Mouse (Mus musculus) thymus, adult 2 months (tissue): ENCODE data around the gene St6galnac4. TPM values are rescaled to one million over a fixed set of nuclear protein-coding genes. Genes with fewer than 3 reads are reported as not detected.

ENCODE experiments used
- DNase-seq: peaks from one replicate; pipeline ENCODE4 v3.0.0; 2021
- H3K27ac ChIP-seq: fragments of 200-500 bp; 2 replicates; pipeline ENCODE4 v1.5.1; 2012; ENCODE audit warnings: low read length, control low read depth; ENCODE audit not compliant: control insufficient read depth, insufficient read depth
- H3K27me3 ChIP-seq: fragments of 200-500 bp; 2 replicates; pipeline ENCODE4 v1.6.1; 2012; ENCODE audit warnings: mild to moderate bottlenecking, low read length, moderate library complexity, mixed read lengths; ENCODE audit not compliant: control insufficient read depth, insufficient read depth
- H3K36me3 ChIP-seq: fragments of 200-500 bp; 2 replicates; pipeline ENCODE4 v1.6.1; 2012; ENCODE audit warnings: mild to moderate bottlenecking, low read length, moderate library complexity; ENCODE audit not compliant: control insufficient read depth, insufficient read depth
- H3K4me1 ChIP-seq: fragments of 200-500 bp; replicated peaks from 2 replicates; pipeline ENCODE4 v1.6.1; 2012; ENCODE audit warnings: low read length; ENCODE audit not compliant: control insufficient read depth, insufficient read depth
- H3K4me3 ChIP-seq: fragments of 200-500 bp; 2 replicates; pipeline ENCODE4 v1.5.1; 2012; ENCODE audit warnings: mild to moderate bottlenecking, low read length, control low read depth, moderate library complexity; ENCODE audit not compliant: control insufficient read depth, insufficient read depth
- CTCF ChIP-seq: fragments of 200-500 bp; IDR thresholded peaks from 2 replicates; pipeline ENCODE4 v1.5.1; 2012; ENCODE audit warnings: mild to moderate bottlenecking, control low read depth, low read length, moderate library complexity, borderline replicate concordance; ENCODE audit not compliant: control insufficient read depth, poor library complexity, insufficient read depth; ENCODE audit errors: extremely low read depth
- POLR2A ChIP-seq: fragments of 200-500 bp; IDR thresholded peaks from 2 replicates; pipeline ENCODE4 v1.6.1; 2012; ENCODE audit warnings: mild to moderate bottlenecking, low read length, control low read depth, moderate library complexity; ENCODE audit not compliant: control insufficient read depth, poor library complexity, insufficient read depth; ENCODE audit errors: extremely low read depth
- WGBS: fragments of 180-500 bp; shearing (Covaris S2); methylation state at CpG from one replicate; pipeline ENCODE4 v1.1.7; 2018; 5-methylcytosine and 5-hydroxymethylcytosine counted together
- polyA plus RNA-seq: library from polyadenylated mRNA; depleted of rRNA; stranded (reverse); fragments of >200 nt; gene quantifications from 2 replicates; pipeline ENCODE4 v1.2.3, GENCODE M21; 2012

St6galnac4 gene
- polyA plus RNA-seq, 1 experiment = 29.3 TPM

GRCm38 (mm10) chr2:32629276-32629976 is 42.5 kb downstream of the St6galnac4 start:
- Histone ChIP-seq H3K4me3 (no peak overlapping the region), H3K4me1 (no peaks in the 10 kb centered on the region; the same call in 1 of the 2 replicates), H3K27me3 (no peaks in the 10 kb centered on the region), H3K27ac (no peak overlapping the region), H3K36me3 (no peaks in the 10 kb centered on the region)
- no peak for DNase-seq
- 75% methylated on average over 9 of the region's 9 CpGs for WGBS
- TF ChIP-seq POLR2A (no peak), CTCF (no peak)

GRCm38 (mm10) chr2:32630036-32630435 is 43.1 kb downstream of the St6galnac4 start:
- 89% methylated on average over 9 of the region's 9 CpGs for WGBS
- no peak for DNase-seq
- no peak for TF ChIP-seq POLR2A
- no peak for TF ChIP-seq CTCF
- no peak overlapping the region for H3K4me3 ChIP-seq
- H3K27me3 ChIP-seq = no peaks in the 10 kb centered on the region
- H3K27ac ChIP-seq = no peak overlapping the region
- no peaks in the 10 kb centered on the region for H3K36me3 ChIP-seq
- no peaks in the 10 kb centered on the region; the same call in 1 of the 2 replicates for H3K4me1 ChIP-seq

GRCm38 (mm10) chr2:32631046-32631445 is 44.2 kb downstream of the St6galnac4 start:
- no peak overlapping the region for H3K27ac ChIP-seq
- no peaks in the 10 kb centered on the region for H3K36me3 ChIP-seq
- H3K4me1 ChIP-seq = no peaks in the 10 kb centered on the region; the same call in 1 of the 2 replicates
- no peak for DNase-seq
- no peak for TF ChIP-seq CTCF
- TF ChIP-seq POLR2A = no peak
- no peak overlapping the region for H3K4me3 ChIP-seq
- H3K27me3 ChIP-seq = no peaks in the 10 kb centered on the region
- WGBS = 95% methylated on average over 10 of the region's 10 CpGs

GRCm38 (mm10) chr2:32631737-32632394 is 45.0 kb downstream of the St6galnac4 start:
- TF ChIP-seq CTCF (peak; percentile 64; the same call in 1 of the 2 replicates), POLR2A (no peak)
- DNase-seq = peak; percentile 81
- H3K36me3 ChIP-seq = no peaks in the 10 kb centered on the region
- no peaks in the 10 kb centered on the region; the same call in 1 of the 2 replicates for H3K4me1 ChIP-seq
- no peaks in the 10 kb centered on the region for H3K27me3 ChIP-seq
- H3K27ac ChIP-seq = no peak overlapping the region
- no peak overlapping the region for H3K4me3 ChIP-seq
- 52% methylated on average over 7 of the region's 7 CpGs for WGBS

GRCm38 (mm10) chr2:32633660-32634059 is 46.8 kb downstream of the St6galnac4 start:
- H3K27ac ChIP-seq = no peak overlapping the region
- no peak overlapping the region for H3K4me3 ChIP-seq
- no peak for DNase-seq
- TF ChIP-seq POLR2A (no peak), CTCF (no peak)
- peaks cover 9% of the 10 kb centered on the region for H3K4me1 ChIP-seq
- 88% methylated on average over 5 of the region's 5 CpGs for WGBS
- no peaks in the 10 kb centered on the region for H3K27me3 ChIP-seq
- H3K36me3 ChIP-seq = no peaks in the 10 kb centered on the region

- H3K27me3 ChIP-seq = no peaks in the 10 kb centered on the region
- DNase-seq = no peak
- no peak overlapping the region for H3K4me3 ChIP-seq
- H3K27ac ChIP-seq = no peak overlapping the region
- TF ChIP-seq POLR2A (no peak), CTCF (no peak)
- H3K4me1 ChIP-seq = peaks cover 13% of the 10 kb centered on the region
- 85% methylated on average over 10 of the region's 10 CpGs for WGBS
- no peaks in the 10 kb centered on the region for H3K36me3 ChIP-seq
These were observed 47.6 kb downstream of the St6galnac4 start for GRCm38 (mm10) chr2:32634277-32635105.
